Mouse (Mus musculus) stomach, postnatal 0 days (tissue): Measurements from ENCODE around the gene Alcam. TPM values are rescaled to one million over a fixed set of nuclear protein-coding genes. Genes with fewer than 3 reads are reported as not detected.
A peak's percentile ranks its signal among the peaks of the same experiment; 100 is the strongest.

ENCODE experiments used
- ATAC-seq: fragments of 200-750 bp; cut with Nextera tagmentation; 2 replicates; pipeline ENCODE4 v1.8.0; 2017; ENCODE audit not compliant: low FRiP score, low TSS enrichment
- DNase-seq: peaks from one replicate; pipeline ENCODE4 v3.0.0-alpha.2; 2016; ENCODE audit warnings: low spot score
- H3K27ac ChIP-seq: fragments of 300-500 bp; sonication (generic); replicated peaks from 2 replicates; pipeline ENCODE4 v1.5.1; 2014; ENCODE audit warnings: mild to moderate bottlenecking, control low read depth
- H3K27me3 ChIP-seq: fragments of 300-500 bp; sonication (generic); 2 replicates; pipeline ENCODE4 v1.6.1; 2014; ENCODE audit warnings: low read length; ENCODE audit not compliant: control insufficient read depth, insufficient read depth
- H3K36me3 ChIP-seq: fragments of 300-500 bp; sonication (generic); 2 replicates; pipeline ENCODE4 v1.6.1; 2014; ENCODE audit warnings: low read length, mixed read lengths; ENCODE audit not compliant: control insufficient read depth, insufficient read depth
- H3K4me1 ChIP-seq: fragments of 300-500 bp; sonication (generic); replicated peaks from 2 replicates; pipeline ENCODE4 v1.6.1; 2014; ENCODE audit warnings: antibody characterized with exemption; ENCODE audit not compliant: control insufficient read depth, insufficient read depth
- H3K4me2 ChIP-seq: fragments of 300-500 bp; sonication (generic); replicated peaks from 2 replicates; pipeline ENCODE4 v1.6.1; 2014; ENCODE audit warnings: low read depth, mild to moderate bottlenecking, control low read depth, moderate library complexity
- H3K4me3 ChIP-seq: fragments of 300-500 bp; sonication (generic); 2 replicates; pipeline ENCODE4 v1.5.1; 2014; ENCODE audit warnings: low read depth, low read length, control low read depth
- H3K9ac ChIP-seq: fragments of 300-500 bp; sonication (generic); 2 replicates; pipeline ENCODE4 v1.6.1; 2014; ENCODE audit warnings: mild to moderate bottlenecking, low read length, control low read depth, mixed read lengths
- H3K9me3 ChIP-seq: fragments of 300-500 bp; sonication (generic); 2 replicates; pipeline ENCODE4 v1.6.1; 2016; ENCODE audit warnings: low read length; ENCODE audit not compliant: control insufficient read depth
- CTCF ChIP-seq: IDR thresholded peaks from 2 replicates; pipeline ENCODE4 v1.5.1; 2016; ENCODE audit warnings: antibody characterized with exemption, low read depth, mild to moderate bottlenecking, moderate library complexity
- EP300 ChIP-seq: optimal IDR thresholded peaks from 2 replicates; pipeline ENCODE3; 2016; ENCODE audit warnings: antibody characterized with exemption
- WGBS: fragments of 180-500 bp; shearing (Covaris S2); extraction: QIAGEN DNeasy Blood & Tissue Kit; methylation state at CpG from one replicate; pipeline ENCODE4 v1.1.7; 2014; 5-methylcytosine and 5-hydroxymethylcytosine counted together
- polyA plus RNA-seq: library from polyadenylated mRNA; unstranded; fragments of >200 nt; fragmentation: Nextera tagmentation; extraction: Ambion mirVana; gene quantifications from 2 replicates; pipeline ENCODE4 v1.2.1, GENCODE M21; 2015

The Alcam gene
- polyA plus RNA-seq, 1 experiment from 2014 or later: 20.4 TPM

DNA sequence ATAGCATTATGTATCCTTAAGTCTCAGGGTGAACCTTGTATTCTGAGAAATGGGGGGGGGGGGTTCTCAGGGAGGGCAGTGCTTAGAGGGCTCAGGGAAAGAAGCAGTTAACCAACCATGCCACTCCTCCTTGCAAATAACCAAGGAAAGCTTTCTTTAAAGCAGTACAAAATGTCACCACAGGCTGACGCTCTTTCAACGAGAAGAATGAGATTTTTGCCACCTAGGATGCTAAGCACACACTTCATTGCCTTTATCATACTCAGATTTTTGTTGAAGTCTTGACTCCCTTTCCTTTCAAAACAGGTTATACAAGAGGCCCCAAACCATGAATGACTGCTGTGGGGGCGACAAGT is 4.0 kb downstream of the Alcam start:
- no peak for ATAC-seq
- peak; percentile 16 for DNase-seq
- WGBS: 13% methylated on average over 3 of the region's 3 CpGs
- Histone ChIP-seq H3K4me1 (no peaks in the 10 kb centered on the region), H3K4me2 (peak overlapping the region; percentile 80), H3K27ac (peak overlapping the region; percentile 81), H3K36me3 (no peaks in the 10 kb centered on the region), H3K9me3 (no peaks in the 10 kb centered on the region), H3K27me3 (no peaks in the 10 kb centered on the region), H3K4me3 (peak overlapping the region; percentile 72), H3K9ac (peak overlapping the region; percentile 53; the same call in 1 of the 2 replicates)
- peak; percentile 56 for TF ChIP-seq CTCF
- TF ChIP-seq EP300: no peak

DNA sequence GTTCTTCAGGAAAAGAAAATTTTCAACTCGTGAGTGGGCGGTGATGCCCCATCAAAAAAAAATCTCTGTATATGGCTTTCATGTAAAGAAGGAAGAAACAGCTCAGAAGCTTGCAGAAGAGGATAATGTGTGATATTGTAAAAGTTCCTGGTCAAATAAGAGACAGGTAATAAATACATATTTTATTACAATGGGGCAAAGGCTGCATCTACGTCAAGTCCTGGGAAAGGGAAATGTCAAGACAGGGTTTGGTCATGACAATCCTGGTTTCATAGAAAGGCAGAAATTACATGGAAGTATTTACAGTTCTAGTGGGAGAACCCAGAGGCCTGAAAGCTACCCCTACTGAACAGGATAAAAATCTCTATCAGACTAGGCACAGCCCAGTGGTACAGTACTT is 7.9 kb downstream of the Alcam start:
- no peaks in the 10 kb centered on the region; the same call in 1 of the 2 replicates for H3K4me1 ChIP-seq
- no peaks in the 10 kb centered on the region for H3K9me3 ChIP-seq
- no peak overlapping the region for H3K4me3 ChIP-seq
- H3K27ac ChIP-seq: no peak overlapping the region
- H3K4me2 ChIP-seq: no peak overlapping the region
- no peaks in the 10 kb centered on the region for H3K27me3 ChIP-seq
- no peak overlapping the region for H3K9ac ChIP-seq
- no peaks in the 10 kb centered on the region for H3K36me3 ChIP-seq
- 83% methylated on average over 3 of the region's 3 CpGs for WGBS
- TF ChIP-seq CTCF: no peak
- TF ChIP-seq EP300: no peak
- ATAC-seq: no peak
- no peak for DNase-seq

DNA sequence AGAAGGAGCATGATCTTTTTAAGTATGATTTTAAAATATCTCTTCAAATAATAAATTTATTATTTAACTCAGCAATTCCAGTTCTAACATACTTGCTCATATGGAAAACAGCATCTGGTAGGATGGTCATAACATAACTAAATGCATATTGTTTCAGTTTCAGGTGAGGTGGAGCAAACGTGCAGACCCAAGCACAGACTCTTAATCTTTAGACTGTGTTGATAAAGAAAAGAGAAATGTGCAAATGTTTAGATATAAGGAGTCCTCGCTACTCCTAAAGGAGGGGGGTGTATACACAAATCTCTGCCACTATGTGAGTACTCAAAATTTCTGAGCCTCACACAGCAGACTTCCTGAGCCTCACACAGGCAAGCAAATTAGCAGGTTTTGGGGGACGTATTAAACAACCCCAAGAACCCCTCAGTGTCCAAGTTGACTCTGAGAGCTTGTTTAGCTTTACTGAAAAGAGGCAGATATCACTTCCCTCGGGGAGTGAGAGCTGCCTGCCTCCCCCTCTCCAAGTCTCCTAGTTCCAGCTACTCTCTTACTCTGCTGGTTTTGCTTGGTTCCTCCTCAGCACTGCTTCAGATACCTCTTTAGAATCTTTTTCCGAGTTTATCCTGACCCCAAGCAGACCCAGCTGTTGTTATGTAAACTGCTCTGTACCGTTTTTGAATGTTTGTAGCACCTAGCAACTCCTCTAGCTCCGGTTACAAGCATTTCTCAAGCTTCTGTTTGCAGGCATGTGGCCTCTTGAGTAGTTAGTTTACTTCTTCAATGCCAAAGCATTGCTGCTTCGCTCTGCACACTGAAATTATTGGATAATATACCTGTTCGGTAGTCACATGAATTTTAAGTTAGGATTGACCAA is 10.0 kb downstream of the Alcam start:
- 35% methylated on average over 9 of the region's 9 CpGs for WGBS
- no peak for DNase-seq
- ATAC-seq: no peak
- H3K9ac ChIP-seq: no peak overlapping the region
- H3K9me3 ChIP-seq: no peaks in the 10 kb centered on the region
- H3K36me3 ChIP-seq: no peaks in the 10 kb centered on the region
- no peaks in the 10 kb centered on the region; the same call in none of the 2 replicates for H3K4me1 ChIP-seq
- no peak overlapping the region for H3K27ac ChIP-seq
- H3K4me3 ChIP-seq: no peak overlapping the region
- no peak for TF ChIP-seq CTCF
- no peak for TF ChIP-seq EP300
- peak overlapping the region; percentile 11; the same call in 1 of the 2 replicates for H3K4me2 ChIP-seq
- no peaks in the 10 kb centered on the region for H3K27me3 ChIP-seq

DNA sequence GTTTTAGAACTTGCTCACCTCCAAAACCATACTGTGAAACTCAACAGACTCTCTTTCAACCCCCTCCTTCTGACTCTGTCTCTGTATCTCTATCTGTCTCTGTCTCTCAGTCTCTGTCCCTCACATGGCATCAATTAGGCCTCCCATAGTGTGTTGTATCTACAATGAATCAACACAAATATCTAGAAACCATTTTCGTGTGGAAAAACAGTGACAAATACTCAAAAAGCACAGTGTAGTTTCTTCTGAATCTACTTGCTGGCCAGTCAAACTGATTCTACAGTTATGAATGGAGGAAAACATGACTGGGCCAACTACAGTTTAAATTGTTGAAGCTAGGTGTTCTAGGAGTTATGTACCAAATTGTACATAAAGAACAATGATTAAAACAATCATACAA is 10.8 kb downstream of the Alcam start:
- H3K9ac ChIP-seq: no peak overlapping the region
- no peaks in the 10 kb centered on the region for H3K27me3 ChIP-seq
- no peaks in the 10 kb centered on the region; the same call in none of the 2 replicates for H3K4me1 ChIP-seq
- H3K27ac ChIP-seq: no peak overlapping the region
- DNase-seq (no peak), ATAC-seq (no peak)
- WGBS: 71% methylated on average over 1 of the region's 1 CpGs
- H3K4me2 ChIP-seq: no peak overlapping the region
- no peaks in the 10 kb centered on the region for H3K36me3 ChIP-seq
- no peaks in the 10 kb centered on the region for H3K9me3 ChIP-seq
- TF ChIP-seq CTCF (no peak), EP300 (no peak)
- no peak overlapping the region for H3K4me3 ChIP-seq

DNA sequence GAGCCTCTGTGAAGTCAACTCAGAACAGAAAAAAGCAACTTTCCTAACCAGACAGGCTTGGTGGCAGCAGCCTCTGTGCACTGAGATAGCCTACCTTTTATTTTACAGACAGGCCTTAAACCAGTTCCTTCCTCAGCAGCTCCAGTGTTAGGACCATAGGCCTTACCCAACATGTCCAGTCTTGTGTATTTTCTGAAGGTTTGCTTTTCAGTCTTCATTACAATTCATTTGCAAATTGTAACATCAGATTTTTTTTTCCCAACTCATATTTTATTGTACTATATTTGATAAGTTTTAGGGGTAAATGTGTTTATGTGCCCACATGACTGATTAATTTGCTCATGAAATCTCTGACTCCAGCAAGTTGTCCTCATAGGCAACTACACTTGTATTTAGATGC is 14.3 kb downstream of the Alcam start:
- H3K27me3 ChIP-seq: no peaks in the 10 kb centered on the region
- H3K36me3 ChIP-seq: no peaks in the 10 kb centered on the region
- no peak for ATAC-seq
- no peak for DNase-seq
- no peaks in the 10 kb centered on the region for H3K9me3 ChIP-seq
- no peak overlapping the region for H3K4me2 ChIP-seq
- no peak overlapping the region; the same call in 1 of the 2 replicates for H3K27ac ChIP-seq
- TF ChIP-seq EP300 (no peak), CTCF (no peak)
- H3K4me1 ChIP-seq: no peaks in the 10 kb centered on the region; the same call in none of the 2 replicates
- no peak overlapping the region for H3K9ac ChIP-seq
- H3K4me3 ChIP-seq: no peak overlapping the region

DNA sequence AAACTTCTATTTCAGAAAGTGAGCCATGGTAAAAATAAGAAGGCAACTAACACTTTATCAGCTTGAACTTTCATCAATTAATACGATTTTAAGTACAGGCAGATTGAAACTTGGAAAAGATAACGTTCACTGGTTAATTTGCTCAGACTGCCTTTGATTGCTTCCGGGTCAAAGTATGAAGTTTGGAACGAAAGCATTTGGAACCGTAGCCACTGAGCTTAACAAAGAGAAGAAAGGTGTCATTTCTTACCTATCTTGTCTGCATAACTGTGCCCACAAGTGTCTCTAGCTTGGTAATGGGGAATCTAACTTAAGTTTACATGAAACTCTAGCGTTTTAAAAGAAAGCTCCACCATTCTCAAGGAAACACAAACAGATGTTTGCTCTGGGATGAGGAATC is 14.9 kb downstream of the Alcam start:
- H3K27ac ChIP-seq: peak overlapping the region; percentile 59
- H3K9me3 ChIP-seq: no peaks in the 10 kb centered on the region
- no peak for TF ChIP-seq EP300
- no peak for TF ChIP-seq CTCF
- H3K27me3 ChIP-seq: no peaks in the 10 kb centered on the region
- H3K4me2 ChIP-seq: no peak overlapping the region
- no peak overlapping the region for H3K4me3 ChIP-seq
- WGBS: 48% methylated on average over 6 of the region's 6 CpGs
- no peak for DNase-seq
- H3K4me1 ChIP-seq: no peaks in the 10 kb centered on the region; the same call in none of the 2 replicates
- no peak overlapping the region for H3K9ac ChIP-seq
- no peak for ATAC-seq
- H3K36me3 ChIP-seq: no peaks in the 10 kb centered on the region
